26 mouse cellular contexts compared by ENCODE assay signal in genomic region chr17:27600286-27600685, GRCm38 (mm10). TPM values are rescaled to one million over a fixed set of nuclear protein-coding genes. Genes with fewer than 3 reads are reported as not detected.
"Had no signal": no experiment of that assay in that cellular context is flagged by ENCODE, and none has a peak within 500 bp of the region (broad histone marks: within the 10 kb centered on the region; RNA-seq: fewer than 3 reads in every experiment).

No protein-coding gene starts in this region.

- ATAC-seq: liver, postnatal 0 days had no signal

- H3K4me3 ChIP-seq: limb, embryonic 12.5 days; limb, embryonic 15.5 days; midbrain, embryonic 12.5 days; midbrain, embryonic 15.5 days; neural tube, embryonic 12.5 days; neural tube, embryonic 15.5 days had no signal

- DNase-seq: kidney, postnatal 25 days; left cerebral cortex, postnatal 4 days; liver, postnatal 0 days; lung, embryonic 14.5 days; right cerebral cortex, adult 18-20 months; right cerebral cortex, postnatal 14 days; right cerebral cortex, postnatal 4 days; thymus, adult 2 months; thymus, postnatal 14 days; thymus, postnatal 4 days had no signal

- H3K27me3 ChIP-seq: limb, embryonic 12.5 days; limb, embryonic 15.5 days; midbrain, embryonic 12.5 days; midbrain, embryonic 15.5 days; neural tube, embryonic 12.5 days; neural tube, embryonic 15.5 days had no signal

- H3K4me2 ChIP-seq: limb, embryonic 12.5 days; limb, embryonic 15.5 days; liver, embryonic 11.5 days; lung, embryonic 14.5 days; midbrain, embryonic 12.5 days; midbrain, embryonic 15.5 days; neural tube, embryonic 12.5 days; neural tube, embryonic 15.5 days had no signal

- H3K9ac ChIP-seq: limb, embryonic 12.5 days; limb, embryonic 15.5 days; liver, embryonic 14.5 days; liver, postnatal 0 days; lung, embryonic 14.5 days; midbrain, embryonic 12.5 days; midbrain, embryonic 15.5 days; neural tube, embryonic 12.5 days; neural tube, embryonic 15.5 days had no signal

- H3K9me3 ChIP-seq: limb, embryonic 12.5 days; limb, embryonic 15.5 days; midbrain, embryonic 12.5 days; midbrain, embryonic 15.5 days; neural tube, embryonic 12.5 days; neural tube, embryonic 15.5 days had no signal

- H3K27ac ChIP-seq: limb, embryonic 15.5 days; liver, embryonic 14.5 days; macrophage; midbrain, embryonic 12.5 days; midbrain, embryonic 15.5 days; neural tube, embryonic 12.5 days; neural tube, embryonic 15.5 days; stomach, postnatal 0 days had no signal

RNA-seq across cellular contexts. Expression of gene RPS10-NUDT3, which starts 34.7 kb away (rescaled TPM):
- total RNA-seq: layer of hippocampus, postnatal 14 days; left cerebral cortex, postnatal 14 days; left cerebral cortex, postnatal 4 days; megakaryocyte, adult 5-6 weeks had no signal
- polyA plus RNA-seq: large intestine, adult 2 months; limb, embryonic 12.5 days; limb, embryonic 15.5 days; liver, embryonic 11.5 days; liver, embryonic 14.5 days; liver, postnatal 0 days; lung, embryonic 14.5 days; lung, postnatal 0 days; macrophage; midbrain, embryonic 12.5 days; midbrain, embryonic 15.5 days; neural tube, embryonic 12.5 days; neural tube, embryonic 15.5 days; stomach, embryonic 14.5 days; stomach, postnatal 0 days; thymus, adult 2 months had no signal
